Mouse (Mus musculus) neural tube, embryonic 14.5 days (tissue): ENCODE results near the gene Acot4. TPM values are rescaled to one million over a fixed set of nuclear protein-coding genes. Genes with fewer than 3 reads are reported as not detected.
"Not testable (repeated sequence)": the region's sequence is repeated elsewhere in the genome, so short reads cannot be mapped to it uniquely, and the experiment has no call there.

ENCODE experiments used
- ATAC-seq: fragments of 200-750 bp; cut with Nextera tagmentation; 2 replicates; pipeline ENCODE4 v1.8.0; 2017; ENCODE audit warnings: low read depth, mild to moderate bottlenecking, moderate TSS enrichment, moderate library complexity
- H3K27ac ChIP-seq: fragments of 300-500 bp; sonication (generic); 2 replicates; pipeline ENCODE4 v1.5.1; 2014; ENCODE audit warnings: low read depth, mild to moderate bottlenecking, control low read depth, low read length, moderate library complexity, mixed read lengths
- H3K27me3 ChIP-seq: fragments of 300-500 bp; sonication (generic); 2 replicates; pipeline ENCODE4 v1.6.1; 2014; ENCODE audit warnings: low read length; ENCODE audit not compliant: control insufficient read depth, insufficient read depth
- H3K36me3 ChIP-seq: fragments of 300-500 bp; sonication (generic); 2 replicates; pipeline ENCODE4 v1.6.1; 2014; ENCODE audit warnings: low read length, mixed read lengths; ENCODE audit not compliant: control insufficient read depth, insufficient read depth
- H3K4me1 ChIP-seq: fragments of 300-500 bp; sonication (generic); 2 replicates; pipeline ENCODE4 v1.6.1; 2014; ENCODE audit warnings: low read length; ENCODE audit not compliant: control insufficient read depth, insufficient read depth
- H3K4me2 ChIP-seq: fragments of 300-500 bp; sonication (generic); 2 replicates; pipeline ENCODE4 v1.6.1; 2014; ENCODE audit warnings: mild to moderate bottlenecking, low read depth, low read length, control low read depth
- H3K4me3 ChIP-seq: fragments of 300-500 bp; sonication (generic); 2 replicates; pipeline ENCODE4 v1.5.1; 2014; ENCODE audit warnings: low read depth, low read length, control low read depth, mixed read lengths
- H3K9ac ChIP-seq: fragments of 300-500 bp; sonication (generic); replicated peaks from 2 replicates; pipeline ENCODE4 v1.6.1; 2014; ENCODE audit warnings: low read depth, mild to moderate bottlenecking, control low read depth, low read length, mixed read lengths
- H3K9me3 ChIP-seq: fragments of 300-500 bp; sonication (generic); 2 replicates; pipeline ENCODE4 v1.6.1; 2016; ENCODE audit warnings: low read length; ENCODE audit not compliant: control insufficient read depth
- WGBS: fragments of 180-500 bp; shearing (Covaris S2); extraction: QIAGEN DNeasy Blood & Tissue Kit; methylation state at CpG from one replicate; pipeline ENCODE4 v1.1.7; 2014; 5-methylcytosine and 5-hydroxymethylcytosine counted together
- polyA plus RNA-seq: library from polyadenylated mRNA; unstranded; fragments of >200 nt; fragmentation: Nextera tagmentation; extraction: Ambion mirVana; gene quantifications from 2 replicates; pipeline ENCODE4 v1.2.1, GENCODE M21; 2014

Acot4 gene
- polyA plus RNA-seq, 1 experiment from 2014 or later: 0.47 TPM

GRCm38 (mm10) chr12:84077371-84077990, 39.3 kb downstream of the Acot4 start:
- Histone ChIP-seq H3K4me1 (no peaks in the 10 kb centered on the region), H3K4me3 (no peak overlapping the region), H3K27ac (no peak overlapping the region), H3K4me2 (no peak overlapping the region), H3K9ac (no peak overlapping the region), H3K36me3 (no peaks in the 10 kb centered on the region), H3K27me3 (no peaks in the 10 kb centered on the region), H3K9me3 (no peaks in the 10 kb centered on the region)
- WGBS: 94% methylated on average over 4 of the region's 4 CpGs
- ATAC-seq: no peak

- Histone ChIP-seq H3K4me1 (no peaks in the 10 kb centered on the region), H3K4me3 (no peak overlapping the region), H3K9me3 (no peaks in the 10 kb centered on the region), H3K27ac (no peak overlapping the region), H3K9ac (no peak overlapping the region), H3K4me2 (no peak overlapping the region), H3K36me3 (no peaks in the 10 kb centered on the region), H3K27me3 (no peaks in the 10 kb centered on the region)
- WGBS: 92% methylated on average over 2 of the region's 2 CpGs
- ATAC-seq: no peak
These were observed 45.7 kb downstream of the Acot4 start for GRCm38 (mm10) chr12:84083842-84084241.

GRCm38 (mm10) chr12:84084581-84084980, 46.4 kb downstream of the Acot4 start:
- ATAC-seq: no peak
- 93% methylated on average over 4 of the region's 4 CpGs for WGBS
- no peaks in the 10 kb centered on the region for H3K36me3 ChIP-seq
- H3K4me3 ChIP-seq: no peak overlapping the region
- H3K27me3 ChIP-seq: no peaks in the 10 kb centered on the region
- no peak overlapping the region for H3K9ac ChIP-seq
- no peak overlapping the region for H3K4me2 ChIP-seq
- no peaks in the 10 kb centered on the region for H3K4me1 ChIP-seq
- no peaks in the 10 kb centered on the region; the same call in 1 of the 2 replicates for H3K9me3 ChIP-seq
- H3K27ac ChIP-seq: no peak overlapping the region

- not testable (repeated sequence) for H3K27me3 ChIP-seq, H3K4me3 ChIP-seq, H3K27ac ChIP-seq, H3K4me2 ChIP-seq, H3K9ac ChIP-seq, ATAC-seq, H3K36me3 ChIP-seq, H3K4me1 ChIP-seq, H3K9me3 ChIP-seq
- WGBS: 92% methylated on average over 5 of the region's 5 CpGs
These were observed 56.5 kb downstream of the Acot4 start for GRCm38 (mm10) chr12:84094666-84095065.

Other genes with a start within 250 kb of the Acot4 start
- 16.1 and 19.4 TPM in 2 replicates for gene Numb, start 116.4 kb upstream of the Acot4 start, polyA plus RNA-seq
- gene Riox1, start 87.8 kb upstream of the Acot4 start, polyA plus RNA-seq: 10.5 and 12.6 TPM in 2 replicates
- gene Heatr4, start 53.5 kb upstream of the Acot4 start, polyA plus RNA-seq: not detected in 2 replicates
- 11.3 and 13.7 TPM in 2 replicates for gene Acot2, start 50.5 kb upstream of the Acot4 start, polyA plus RNA-seq
- gene Acot1, start 28.9 kb upstream of the Acot4 start, polyA plus RNA-seq: 93.6 and 93.9 TPM in 2 replicates
- gene Gm49366, start 556 bp downstream of the Acot4 start, polyA plus RNA-seq: not detected in 2 replicates
- gene Acot3, start 13.8 kb downstream of the Acot4 start, polyA plus RNA-seq: 1.8 TPM in 2 replicates
- 0.21 and 0.25 TPM in 2 replicates for gene Acot5, start 30.9 kb downstream of the Acot4 start, polyA plus RNA-seq
- gene Acot6, start 62.3 kb downstream of the Acot4 start, polyA plus RNA-seq: 1.3 and 1.9 TPM in 2 replicates
- gene Dnal1, start 76.0 kb downstream of the Acot4 start, polyA plus RNA-seq: 6.8 and 6.9 TPM in 2 replicates
- 3.4 and 3.9 TPM in 2 replicates for gene Pnma1, start 110.1 kb downstream of the Acot4 start, polyA plus RNA-seq
- 4.2 and 4.5 TPM in 2 replicates for gene Elmsan1, start 180.5 kb downstream of the Acot4 start, polyA plus RNA-seq
- 14.1 and 16.8 TPM in 2 replicates for gene Ptgr2, start 246.9 kb downstream of the Acot4 start, polyA plus RNA-seq